Mouse (Mus musculus): ENCODE data around the gene Pon3. TPM values are rescaled to one million over a fixed set of nuclear protein-coding genes. Genes with fewer than 3 reads are reported as not detected.

Pon3 gene
- polyA plus RNA-seq, 1 experiment from 2014 or later = 10.4 TPM

DNA sequence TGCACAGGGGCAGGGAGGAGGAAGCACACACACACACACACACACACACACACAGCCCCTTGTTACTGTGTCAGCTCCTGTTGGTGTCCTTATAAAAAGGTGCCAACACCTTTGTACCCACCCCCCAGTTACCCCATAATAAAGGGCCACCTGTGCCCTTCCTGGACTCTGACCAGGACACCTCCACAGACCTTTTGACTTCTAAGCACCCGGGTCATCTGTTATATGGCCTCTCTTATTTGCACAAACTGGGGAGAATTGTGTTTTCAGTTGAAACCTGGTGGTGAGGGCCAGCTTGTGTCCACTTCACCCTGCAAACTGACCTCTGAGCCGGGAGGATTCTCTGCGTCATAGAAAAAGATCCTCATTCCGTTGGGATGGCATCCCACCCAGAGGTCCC lies 84.7 kb downstream of the Pon3 start:
- no peaks in the 10 kb centered on the region for H3K27me3 ChIP-seq
- WGBS = 82% methylated on average over 4 of the region's 4 CpGs
- H3K4me2 ChIP-seq (replicated peaks) = no peak overlapping the region
- H3K27ac ChIP-seq = no peak overlapping the region
- 0 out of 2 replicates have a peak, but pooled peaks cover 5% of the 10 kb centered on the region for H3K4me1 ChIP-seq
- H3K9me3 ChIP-seq = no peaks in the 10 kb centered on the region
- ATAC-seq (ENCODE audit: low FRiP score, low read depth) = no peak
- H3K4me3 ChIP-seq = no peak overlapping the region
- H3K36me3 ChIP-seq = no peaks in the 10 kb centered on the region
- H3K9ac ChIP-seq = no peak overlapping the region

Other genes starting within 250 kb of the Pon3 start
- not detected in 2 replicates for gene Pon1, start 62.3 kb downstream of the Pon3 start, polyA plus RNA-seq (2015; fragmentation: Nextera tagmentation; extraction: Ambion mirVana)
- 22.7 and 24.7 TPM in 2 replicates for gene Pon2, start 42.2 kb upstream of the Pon3 start, polyA plus RNA-seq (2015; fragmentation: Nextera tagmentation; extraction: Ambion mirVana)
- 61.3 and 66.4 TPM in 2 replicates for gene Asb4, start 127.1 kb upstream of the Pon3 start, polyA plus RNA-seq (2015; fragmentation: Nextera tagmentation; extraction: Ambion mirVana)
- 1.6 and 2.6 TPM in 2 replicates for gene Pdk4, start 240.0 kb upstream of the Pon3 start, polyA plus RNA-seq (2015; fragmentation: Nextera tagmentation; extraction: Ambion mirVana)